Mouse (Mus musculus) olfactory bulb, adult 2 months (tissue): ENCODE results near the gene H2-T23.

Experiments
- CTCF ChIP-seq: fragments of 200-500 bp; IDR thresholded peaks from 2 replicates; pipeline ENCODE4 v1.5.1; 2012; ENCODE audit warnings: low read depth, mild to moderate bottlenecking, low read length, moderate library complexity; ENCODE audit not compliant: insufficient read depth
- POLR2A ChIP-seq: fragments of 200-500 bp; IDR thresholded peaks from 2 replicates; pipeline ENCODE4 v1.6.1; 2012; ENCODE audit warnings: mild to moderate bottlenecking, low read depth, low read length, moderate library complexity; ENCODE audit not compliant: insufficient read depth

- TF ChIP-seq CTCF (no peak), POLR2A (no peak)
Observed at GRCm38 (mm10) chr17:35994879-35995240, 37.8 kb downstream of the H2-T23 start.
